Mouse (Mus musculus) testis, adult 2 months (tissue): ENCODE results near the gene Robo2.

Source experiments
- CTCF ChIP-seq: fragments of 200-500 bp; IDR thresholded peaks from 2 replicates; pipeline ENCODE4 v1.5.1; 2012; ENCODE audit warnings: low read depth, mild to moderate bottlenecking, inconsistent platforms, low read length, moderate library complexity; ENCODE audit not compliant: control insufficient read depth, insufficient read depth, insufficient replicate concordance
- POLR2A ChIP-seq: fragments of 200-500 bp; IDR thresholded peaks from 2 replicates; pipeline ENCODE4 v1.6.1; 2012; ENCODE audit warnings: low read depth, mild to moderate bottlenecking, inconsistent platforms, low read length, moderate library complexity; ENCODE audit not compliant: control insufficient read depth

DNA sequence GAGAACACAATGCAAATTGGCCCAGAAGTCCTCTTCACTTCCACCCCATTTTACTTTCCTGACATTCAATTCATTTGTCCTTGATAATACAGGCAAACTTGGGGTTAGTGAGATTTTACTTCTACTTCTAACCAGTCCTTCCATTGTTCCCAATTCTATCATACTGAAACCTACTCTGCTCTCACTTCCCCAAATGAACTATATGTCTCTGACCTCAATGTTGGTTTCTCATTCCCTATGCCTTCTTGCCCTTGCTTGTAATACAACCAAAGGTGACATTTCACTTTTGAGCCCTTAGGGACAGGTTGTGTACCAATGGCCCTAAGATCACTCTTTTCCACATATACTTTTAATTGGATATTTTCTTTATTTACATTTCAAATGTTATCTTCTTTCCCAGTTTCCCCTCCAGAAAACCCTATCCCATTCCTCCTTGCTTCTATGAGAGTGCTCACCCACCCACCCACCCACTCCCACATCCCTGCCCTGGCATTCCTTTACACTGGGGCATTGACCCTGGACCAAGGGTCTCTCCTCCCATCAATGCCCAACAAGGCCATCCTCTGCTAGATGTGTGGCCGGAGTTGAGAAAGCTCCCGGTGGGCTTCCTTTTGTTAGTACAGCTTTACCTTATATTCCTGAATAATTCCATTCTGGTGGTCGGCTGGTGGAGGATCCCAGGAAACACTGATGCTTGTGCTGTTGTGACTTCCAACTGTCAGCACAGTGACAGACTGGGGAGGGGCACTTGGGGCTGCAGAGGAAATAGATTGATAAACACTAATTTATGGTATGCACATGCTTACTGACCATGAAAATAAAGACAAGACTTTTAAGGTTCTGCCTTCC, 453.7 kb downstream of the Robo2 start:
- no peak for TF ChIP-seq CTCF
- TF ChIP-seq POLR2A, result no peak
